Mouse (Mus musculus): ENCODE results near the gene Ankar. TPM values are rescaled to one million over a fixed set of nuclear protein-coding genes. Genes with fewer than 3 reads are reported as not detected.

Gene Ankar
- polyA plus RNA-seq, 1 experiment, result not detected

- no peak overlapping the region for H3K4me3 ChIP-seq (ENCODE audit: insufficient read depth, low read depth, low read length)
- 94% methylated on average over 9 of the region's 9 CpGs for WGBS
- H3K27me3 ChIP-seq (replicated peaks; ENCODE audit: control insufficient read depth, insufficient read depth, low read length), result no peaks in the 10 kb centered on the region
- no peak overlapping the region for H3K27ac ChIP-seq (ENCODE audit: insufficient read depth, low read depth, low read length)
- DNase-seq, result no peak
- no peak for TF ChIP-seq CTCF (conservative IDR thresholded peaks at IDR 0.05; ENCODE audit: insufficient read depth, insufficient read length, low read depth, low read length)
- no peak for TF ChIP-seq POLR2A (IDR thresholded peaks at IDR 0.05; ENCODE audit: low read depth, low read length)
- no peaks in the 10 kb centered on the region for H3K4me1 ChIP-seq (ENCODE audit: control insufficient read depth, insufficient read depth, low read length)
- H3K36me3 ChIP-seq (ENCODE audit: control insufficient read depth, insufficient read depth, low read length), result no peaks in the 10 kb centered on the region
Observed at GRCm38 (mm10) chr1:72733191-72733691, 32.9 kb upstream of the Ankar start.

- TF ChIP-seq POLR2A (IDR thresholded peaks at IDR 0.05; ENCODE audit: low read depth, low read length) (no peak), CTCF (conservative IDR thresholded peaks at IDR 0.05; ENCODE audit: insufficient read depth, insufficient read length, low read depth, low read length) (no peak)
- no peak overlapping the region for H3K27ac ChIP-seq (ENCODE audit: insufficient read depth, low read depth, low read length)
- DNase-seq, result no peak
- no peak overlapping the region for H3K4me3 ChIP-seq (ENCODE audit: insufficient read depth, low read depth, low read length)
- no peaks in the 10 kb centered on the region for H3K27me3 ChIP-seq (replicated peaks; ENCODE audit: control insufficient read depth, insufficient read depth, low read length)
- H3K36me3 ChIP-seq (ENCODE audit: control insufficient read depth, insufficient read depth, low read length), result no peaks in the 10 kb centered on the region
- no peaks in the 10 kb centered on the region for H3K4me1 ChIP-seq (ENCODE audit: control insufficient read depth, insufficient read depth, low read length)
- WGBS, result 82% methylated on average over 10 of the region's 10 CpGs
Observed at GRCm38 (mm10) chr1:72730126-72730525, 29.7 kb upstream of the Ankar start.

GRCm38 (mm10) chr1:72728781-72729180, 28.4 kb upstream of the Ankar start:
- Histone ChIP-seq H3K27me3 (replicated peaks; ENCODE audit: control insufficient read depth, insufficient read depth, low read length) (no peaks in the 10 kb centered on the region), H3K36me3 (ENCODE audit: control insufficient read depth, insufficient read depth, low read length) (no peaks in the 10 kb centered on the region), H3K4me1 (ENCODE audit: control insufficient read depth, insufficient read depth, low read length) (no peaks in the 10 kb centered on the region), H3K27ac (ENCODE audit: insufficient read depth, low read depth, low read length) (no peak overlapping the region), H3K4me3 (ENCODE audit: insufficient read depth, low read depth, low read length) (no peak overlapping the region)
- TF ChIP-seq POLR2A (IDR thresholded peaks at IDR 0.05; ENCODE audit: low read depth, low read length), result no peak
- no peak for TF ChIP-seq CTCF (conservative IDR thresholded peaks at IDR 0.05; ENCODE audit: insufficient read depth, insufficient read length, low read depth, low read length)
- 66% methylated on average over 4 of the region's 4 CpGs for WGBS
- DNase-seq, result no peak

DNA sequence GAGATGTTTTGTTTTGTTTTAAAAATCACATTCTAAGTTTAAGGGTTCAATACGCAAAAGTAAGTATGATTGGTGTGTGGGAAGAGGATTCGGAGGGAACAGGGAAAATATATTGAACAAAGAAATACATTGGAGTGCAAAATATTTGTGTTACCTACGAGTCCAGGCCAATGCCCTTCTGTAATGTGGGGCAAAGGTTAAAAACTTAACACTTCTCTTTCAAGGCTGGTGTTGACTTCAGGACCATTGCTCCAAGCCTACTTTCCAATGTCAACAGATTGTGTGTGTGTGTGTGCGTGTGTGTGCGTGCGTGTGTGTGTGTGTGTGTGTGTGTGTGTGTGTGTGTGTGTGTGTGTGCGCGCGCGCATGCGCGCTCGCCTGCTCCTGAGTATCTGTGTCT, 25.6 kb upstream of the Ankar start:
- TF ChIP-seq CTCF (conservative IDR thresholded peaks at IDR 0.05; ENCODE audit: insufficient read depth, insufficient read length, low read depth, low read length), result no peak
- TF ChIP-seq POLR2A (IDR thresholded peaks at IDR 0.05; ENCODE audit: low read depth, low read length), result no peak

GRCm38 (mm10) chr1:72724354-72724753, 24.0 kb upstream of the Ankar start:
- Histone ChIP-seq H3K36me3 (ENCODE audit: control insufficient read depth, insufficient read depth, low read length) (no peaks in the 10 kb centered on the region), H3K4me3 (ENCODE audit: insufficient read depth, low read depth, low read length) (no peak overlapping the region), H3K27me3 (replicated peaks; ENCODE audit: control insufficient read depth, insufficient read depth, low read length) (no peaks in the 10 kb centered on the region), H3K4me1 (ENCODE audit: control insufficient read depth, insufficient read depth, low read length) (no peaks in the 10 kb centered on the region), H3K27ac (ENCODE audit: insufficient read depth, low read depth, low read length) (no peak overlapping the region)
- TF ChIP-seq POLR2A (IDR thresholded peaks at IDR 0.05; ENCODE audit: low read depth, low read length) (no peak), CTCF (conservative IDR thresholded peaks at IDR 0.05; ENCODE audit: insufficient read depth, insufficient read length, low read depth, low read length) (no peak)
- DNase-seq, result no peak
- 80% methylated on average over 2 of the region's 2 CpGs for WGBS

More for the DNA sequence above, 25.6 kb upstream of the Ankar start:
- H3K36me3 ChIP-seq (ENCODE audit: control insufficient read depth, insufficient read depth, low read length), result no peaks in the 10 kb centered on the region
- no peaks in the 10 kb centered on the region for H3K4me1 ChIP-seq (ENCODE audit: control insufficient read depth, insufficient read depth, low read length)
- no peak overlapping the region for H3K27ac ChIP-seq (ENCODE audit: insufficient read depth, low read depth, low read length)
- H3K4me3 ChIP-seq (ENCODE audit: insufficient read depth, low read depth, low read length), result no peak overlapping the region
- H3K27me3 ChIP-seq (replicated peaks; ENCODE audit: control insufficient read depth, insufficient read depth, low read length), result no peaks in the 10 kb centered on the region
- WGBS, result 88% methylated on average over 13 of the region's 13 CpGs
- DNase-seq, result no peak

GRCm38 (mm10) chr1:72722646-72723045, 22.3 kb upstream of the Ankar start:
- Histone ChIP-seq H3K27me3 (replicated peaks; ENCODE audit: control insufficient read depth, insufficient read depth, low read length) (no peaks in the 10 kb centered on the region), H3K36me3 (ENCODE audit: control insufficient read depth, insufficient read depth, low read length) (no peaks in the 10 kb centered on the region), H3K27ac (ENCODE audit: insufficient read depth, low read depth, low read length) (no peak overlapping the region), H3K4me3 (ENCODE audit: insufficient read depth, low read depth, low read length) (no peak overlapping the region), H3K4me1 (ENCODE audit: control insufficient read depth, insufficient read depth, low read length) (no peaks in the 10 kb centered on the region)
- TF ChIP-seq POLR2A (IDR thresholded peaks at IDR 0.05; ENCODE audit: low read depth, low read length) (no peak), CTCF (conservative IDR thresholded peaks at IDR 0.05; ENCODE audit: insufficient read depth, insufficient read length, low read depth, low read length) (no peak)
- DNase-seq, result no peak
- 61% methylated on average over 8 of the region's 8 CpGs for WGBS

DNA sequence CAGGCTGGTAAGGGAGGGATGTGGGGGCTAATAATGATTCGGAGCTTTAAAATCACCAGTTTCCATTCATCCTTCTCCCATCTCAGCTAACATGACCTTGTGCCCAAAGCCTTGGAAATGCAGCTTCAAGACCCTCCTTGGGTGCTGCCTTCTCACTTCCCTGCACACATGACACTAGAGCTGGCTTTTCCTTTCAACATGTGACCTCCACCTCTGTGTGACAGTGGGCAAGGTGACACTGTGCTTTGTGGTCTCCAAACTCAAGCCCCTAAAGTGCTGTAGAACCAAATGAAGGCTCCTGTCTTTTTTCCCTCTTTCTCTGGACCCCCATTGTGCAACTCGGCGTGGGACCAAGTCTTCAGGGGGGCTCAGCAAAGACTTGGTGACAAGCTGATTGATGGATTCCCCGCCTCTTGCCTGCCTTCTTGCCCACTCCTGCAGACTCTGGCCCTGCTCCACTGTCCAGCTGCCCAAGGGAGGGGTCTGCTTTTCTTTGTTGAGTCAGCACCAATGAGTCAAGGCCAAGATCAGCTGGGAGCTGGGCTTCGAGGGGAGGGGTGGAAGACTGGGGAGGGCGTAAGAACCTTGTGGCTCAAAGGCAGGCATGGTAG, 19.8 kb upstream of the Ankar start:
- Histone ChIP-seq H3K27ac (ENCODE audit: insufficient read depth, low read depth, low read length) (no peak overlapping the region), H3K4me3 (ENCODE audit: insufficient read depth, low read depth, low read length) (no peak overlapping the region), H3K4me1 (ENCODE audit: control insufficient read depth, insufficient read depth, low read length) (no peaks in the 10 kb centered on the region), H3K36me3 (ENCODE audit: control insufficient read depth, insufficient read depth, low read length) (no peaks in the 10 kb centered on the region), H3K27me3 (replicated peaks; ENCODE audit: control insufficient read depth, insufficient read depth, low read length) (no peaks in the 10 kb centered on the region)
- DNase-seq, result no peak
- TF ChIP-seq POLR2A (IDR thresholded peaks at IDR 0.05; ENCODE audit: low read depth, low read length) (no peak), CTCF (conservative IDR thresholded peaks at IDR 0.05; ENCODE audit: insufficient read depth, insufficient read length, low read depth, low read length) (no peak)
- WGBS, result 77% methylated on average over 6 of the region's 6 CpGs
